16 mouse cellular contexts compared by ENCODE assay signal in genomic region chr10:84829009-84829408, GRCm38 (mm10).
DNase-seq lines count a peak whose midpoint lies in the region; ATAC-seq lines count a peak whose summit lies in the region.
"Had no signal": no experiment of that assay in that cellular context is flagged by ENCODE, and none has a peak within 500 bp of the region (broad histone marks: within the 10 kb centered on the region; RNA-seq: fewer than 3 reads in every experiment).

No protein-coding gene starts in this region.

- ATAC-seq in granulocyte monocyte progenitor cell, adult 5-6 weeks (replicated peaks; ENCODE audit: poor library complexity, severe bottlenecking): peak; percentile 91
- ATAC-seq: CD4-positive, CD25-positive, alpha-beta regulatory T cell, adult 4 months; forebrain, embryonic 16.5 days; hindbrain, embryonic 16.5 days; inflammation-experienced regulatory T-cells, adult 6 months had no signal

- DNase-seq in thymus, postnatal 14 days: peak; percentile 20
- no peak for DNase-seq in thymus, adult 18-20 months
- peak; percentile 22 for DNase-seq in naive thymus-derived CD4-positive, alpha-beta T cell, adult 2 months (ENCODE audit: low read depth)
- no peak for DNase-seq in adrenal gland, postnatal 36 days
- no peak for DNase-seq in cerebellum, adult 11 months
- DNase-seq: adrenal gland, postnatal 10 days; B cell, adult 2 months; cerebellum, adult 18-20 months; cerebellum, postnatal 10 days; embryo, embryonic 11 days; gastrocnemius, postnatal 14 days had no signal

Comparison
In these comparisons a context has a peak if more than half of its experiments do, and no peak if none do; other contexts are left out.
1. DNase-seq: peak in thymus, postnatal 14 days (single experiment) and naive thymus-derived CD4-positive, alpha-beta T cell, adult 2 months (single experiment); none in thymus, adult 18-20 months (0 of 2), adrenal gland, postnatal 36 days (0 of 2) and cerebellum, adult 11 months (single experiment).